Mouse (Mus musculus): Measurements from ENCODE around the gene Nlrp4c.

DNA sequence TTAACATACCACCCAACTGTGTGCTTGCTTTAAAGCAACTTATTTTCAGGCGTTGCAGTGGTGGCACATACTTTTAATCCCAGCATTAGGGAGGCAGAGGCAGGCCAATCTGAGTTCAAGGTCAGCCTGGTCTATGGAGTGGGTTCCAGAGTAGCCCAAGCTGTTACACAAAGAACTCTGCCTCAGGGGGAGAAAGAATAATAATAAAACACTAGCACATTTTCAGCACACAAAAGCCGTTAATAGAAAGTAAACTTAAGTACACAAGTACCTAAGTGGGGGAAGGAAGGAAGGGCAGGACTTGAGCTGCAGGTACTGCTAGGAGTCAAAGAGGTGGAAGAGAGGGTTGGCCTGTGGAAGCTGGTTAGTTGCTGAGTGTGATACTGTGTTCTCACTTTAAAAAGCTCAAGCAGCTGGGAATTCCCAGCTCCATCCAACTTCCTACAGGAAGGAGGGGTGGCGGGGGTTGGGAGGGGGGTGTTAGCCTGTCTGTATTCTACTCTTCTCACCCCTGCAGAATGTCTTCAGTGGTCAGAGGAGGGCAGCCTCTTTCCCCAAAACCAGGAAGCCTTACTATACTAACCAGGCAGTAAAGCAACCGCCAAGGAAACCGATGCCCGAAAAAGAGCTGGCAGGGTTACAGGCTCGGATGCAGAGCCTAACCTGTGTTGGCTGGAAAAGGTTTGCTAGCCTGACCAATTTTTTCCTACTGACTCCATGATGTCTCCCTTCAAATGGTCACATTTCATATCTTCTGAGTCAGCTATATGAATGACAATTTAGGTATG lies 101.4 kb downstream of the Nlrp4c start:
- TF ChIP-seq TBP (IDR thresholded peaks at IDR 0.05; ENCODE audit: low read depth, low read length) (no peak), CTCF (IDR thresholded peaks at IDR 0.05 in 2 of 3, conservative IDR thresholded peaks at IDR 0.05 in 1 of 3; ENCODE audit: control insufficient read depth in 1 of 3, insufficient read depth in 1 of 3, low read depth in 2 of 3, low read length in 3 of 3, poor library complexity in 1 of 3, severe bottlenecking in 1 of 3) (no peak), TAL1 (IDR thresholded peaks at IDR 0.05; ENCODE audit: low read length) (no peak), NELFE (IDR thresholded peaks at IDR 0.05; ENCODE audit: low read depth, low read length) (no peak)
